Mouse (Mus musculus) brain, adult 2 months (tissue): ENCODE measurements at regions not wholly inside any gene's neighbourhood (a gene's known extent, or its start where the extent isn't known, plus 50 kb on each side); places are given as distances from the start of the nearest gene placed in this dataset.

Experiments used
- DNase-seq: peaks from one replicate; pipeline ENCODE4 v3.0.0; 2011; ENCODE audit warnings: low read depth, low spot score

DNA sequence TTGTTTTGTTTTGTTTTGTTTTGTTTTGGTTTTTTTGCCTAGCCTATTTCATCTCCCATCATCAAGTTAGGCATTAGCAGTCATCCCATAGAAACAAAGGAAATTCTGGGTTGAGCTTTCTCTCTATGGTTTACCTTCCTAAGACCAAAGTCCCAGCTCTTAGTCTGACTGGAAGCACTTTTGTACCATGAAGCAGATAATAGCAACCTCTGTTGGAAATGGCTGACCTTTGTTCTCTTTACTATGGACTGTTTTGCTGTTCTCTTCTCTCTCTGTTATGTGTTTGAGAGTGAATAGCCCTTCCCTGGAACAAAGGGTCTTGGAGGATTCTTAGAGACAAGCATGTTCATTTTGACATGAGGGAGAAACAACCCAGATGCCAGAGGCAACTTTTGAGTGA is 1681.7 kb upstream of the 5930422O12Rik start:
- no peak for DNase-seq

DNA sequence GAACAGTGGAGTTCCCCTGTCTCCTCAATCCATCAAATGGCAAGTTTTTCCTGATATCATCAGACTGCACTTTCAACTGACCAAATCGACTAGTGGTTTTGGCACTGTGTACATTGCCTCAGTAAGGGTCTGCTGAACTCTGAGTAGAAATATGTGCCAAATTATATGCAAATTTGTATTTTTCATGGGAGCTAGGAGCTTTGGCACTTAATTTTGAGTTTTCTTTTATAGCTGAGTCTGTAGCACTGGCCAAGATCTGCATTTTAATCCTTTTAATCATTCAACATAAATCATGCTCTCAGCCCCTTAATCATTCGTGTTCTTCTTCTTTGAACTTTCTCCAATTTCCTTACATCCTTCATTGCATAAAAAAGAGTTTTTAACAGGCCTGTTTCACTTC is 1678.5 kb upstream of the 5930422O12Rik start:
- no peak for DNase-seq

DNA sequence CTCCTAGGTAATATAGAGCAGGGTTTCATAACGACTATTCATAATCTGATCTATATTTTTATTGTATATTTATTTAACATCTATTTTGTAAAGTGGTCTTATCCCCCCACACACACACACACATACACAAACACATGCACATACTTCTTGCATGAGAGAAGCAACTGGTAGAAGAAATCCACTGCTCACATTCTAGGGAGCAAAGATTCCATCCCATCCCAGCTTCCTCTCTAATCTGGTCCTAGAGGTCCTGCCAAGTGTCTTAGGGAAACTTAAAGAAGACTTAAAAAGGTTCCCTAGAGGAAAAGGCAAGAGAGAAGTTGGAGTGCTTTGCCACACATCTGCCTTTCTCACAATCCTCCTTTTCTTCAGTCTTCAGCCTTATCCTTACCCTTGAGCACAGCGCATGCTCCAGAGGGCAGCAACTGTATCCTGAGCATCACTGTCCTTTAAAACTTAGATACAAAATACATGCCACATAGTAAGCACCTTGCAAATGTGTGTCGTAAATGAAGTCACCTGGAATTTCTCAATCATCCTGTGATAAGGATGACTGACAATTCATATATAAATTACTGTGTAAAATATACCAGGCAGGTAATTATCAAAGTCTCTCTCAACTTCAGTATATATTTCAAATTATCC is 1677.9 kb upstream of the 5930422O12Rik start:
- no peak for DNase-seq

DNA sequence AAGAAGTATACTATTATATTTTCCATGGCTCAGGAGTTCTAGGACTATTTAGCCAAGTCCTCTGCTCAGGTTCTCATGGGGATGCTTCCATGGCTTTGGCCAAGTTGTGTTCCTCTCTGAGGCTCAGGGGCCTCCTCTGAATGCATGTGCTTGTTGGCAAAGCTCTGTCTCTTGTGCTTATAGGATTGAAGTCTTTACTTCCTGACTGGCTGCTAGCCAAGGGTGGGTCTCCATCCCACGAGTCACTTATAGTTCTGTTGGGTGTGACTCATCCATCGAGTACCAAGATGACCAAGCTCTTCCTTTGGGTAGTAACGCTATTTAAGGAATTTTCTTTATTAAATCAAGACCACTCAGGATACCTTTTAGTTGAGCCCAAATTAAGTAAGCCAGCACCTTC is 1672.8 kb upstream of the 5930422O12Rik start:
- DNase-seq: no peak

DNA sequence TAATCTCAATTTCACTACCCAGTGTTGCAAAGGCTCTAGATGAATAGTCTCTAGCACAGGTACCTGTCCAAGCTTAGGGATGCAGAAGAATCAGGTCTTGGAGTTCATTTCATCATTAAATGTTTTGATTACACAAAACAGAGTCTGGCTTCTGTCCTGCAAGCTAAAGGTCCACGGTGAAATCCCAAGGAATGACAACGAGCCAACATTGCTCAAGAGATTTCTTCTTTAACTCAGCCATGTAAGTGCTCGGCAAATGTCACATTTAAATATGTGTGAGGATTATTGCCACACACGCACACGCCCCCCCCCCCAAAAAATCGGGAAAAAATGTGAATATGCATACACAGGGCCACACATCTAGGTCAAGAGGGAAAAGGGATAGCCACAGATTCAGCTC is 1666.4 kb upstream of the 5930422O12Rik start:
- DNase-seq: no peak
